Mouse (Mus musculus): ENCODE results near the gene Tnfsf10.
"Not testable (repeated sequence)": the region's sequence is repeated elsewhere in the genome, so short reads cannot be mapped to it uniquely, and the experiment has no call there.

- TF ChIP-seq CTCF, EP300 (IDR thresholded peaks at IDR 0.05; ENCODE audit: low read depth): not testable (repeated sequence)
Measured at GRCm38 (mm10) chr3:27290945-27291344, 25.9 kb upstream of the Tnfsf10 start.

Measured in liver, embryonic 14.5 days (tissue).